Mouse (Mus musculus) embryonic fibroblast, embryonic 13.5 days (primary cell): ENCODE results near the gene Cntn4.

Experiments
- CTCF ChIP-seq: IDR thresholded peaks from 2 replicates; pipeline ENCODE4 v1.5.1; 2011; ENCODE audit warnings: mild to moderate bottlenecking, control low read depth, low read length, moderate library complexity, borderline replicate concordance; ENCODE audit not compliant: insufficient read depth
- POLR2A ChIP-seq: IDR thresholded peaks from 2 replicates; pipeline ENCODE4 v1.6.1; 2011; ENCODE audit warnings: low read depth, mild to moderate bottlenecking, control low read depth, low read length, moderate library complexity

- TF ChIP-seq CTCF (no peak), POLR2A (no peak)
Measured at GRCm38 (mm10) chr6:105683251-105683650, 5.8 kb downstream of the Cntn4 start.
